Mouse (Mus musculus): ENCODE results near the gene Rbks. TPM values are rescaled to one million over a fixed set of nuclear protein-coding genes. Genes with fewer than 3 reads are reported as not detected.

Gene Rbks
- polyA plus RNA-seq, 1 experiment from 2014 or later: 4.9 TPM

GRCm38 (mm10) chr5:31678000-31678399 is 19.4 kb downstream of the Rbks start:
- H3K9ac ChIP-seq: no peak overlapping the region
- no peaks in the 10 kb centered on the region for H3K27me3 ChIP-seq (replicated peaks)
- H3K36me3 ChIP-seq: no peaks in the 10 kb centered on the region
- no peak for ATAC-seq (ENCODE audit: insufficient number of reproducible peaks, low FRiP score)
- 62% methylated on average over 1 of the region's 1 CpGs for WGBS
- no peak overlapping the region for H3K27ac ChIP-seq (ENCODE audit: poor library complexity, severe bottlenecking)
- peaks cover 6% of the 10 kb centered on the region for H3K4me1 ChIP-seq (replicated peaks)
- H3K9me3 ChIP-seq (replicated peaks): no peaks in the 10 kb centered on the region
- H3K4me3 ChIP-seq: no peak overlapping the region
- H3K4me2 ChIP-seq: no peak overlapping the region

- Histone ChIP-seq H3K36me3 (no peaks in the 10 kb centered on the region), H3K9me3 (replicated peaks) (no peaks in the 10 kb centered on the region), H3K4me3 (no peak overlapping the region), H3K27ac (ENCODE audit: poor library complexity, severe bottlenecking) (no peak overlapping the region), H3K4me2 (no peak overlapping the region), H3K4me1 (replicated peaks) (peaks cover 15% of the 10 kb centered on the region), H3K27me3 (replicated peaks) (no peaks in the 10 kb centered on the region), H3K9ac (0 out of 2 replicates have a peak overlapping the region, but pooled peaks have one; percentile 32)
- 69% methylated on average over 2 of the region's 2 CpGs for WGBS
- ATAC-seq (ENCODE audit: insufficient number of reproducible peaks, low FRiP score): no peak
Measured at GRCm38 (mm10) chr5:31673431-31673830, 24.0 kb downstream of the Rbks start.

- H3K36me3 ChIP-seq: no peaks in the 10 kb centered on the region
- H3K9ac ChIP-seq: no peak overlapping the region
- H3K27me3 ChIP-seq (replicated peaks): no peaks in the 10 kb centered on the region
- no peaks in the 10 kb centered on the region for H3K9me3 ChIP-seq (replicated peaks)
- ATAC-seq (ENCODE audit: insufficient number of reproducible peaks, low FRiP score): no peak
- H3K4me2 ChIP-seq: no peak overlapping the region
- WGBS: 66% methylated on average over 2 of the region's 2 CpGs
- peaks cover 15% of the 10 kb centered on the region for H3K4me1 ChIP-seq (replicated peaks)
- no peak overlapping the region for H3K27ac ChIP-seq (ENCODE audit: poor library complexity, severe bottlenecking)
- H3K4me3 ChIP-seq: no peak overlapping the region
Measured at GRCm38 (mm10) chr5:31671137-31671536, 26.3 kb downstream of the Rbks start.

- no peak overlapping the region for H3K27ac ChIP-seq (ENCODE audit: poor library complexity, severe bottlenecking)
- no peak overlapping the region for H3K4me2 ChIP-seq
- no peaks in the 10 kb centered on the region for H3K9me3 ChIP-seq (replicated peaks)
- no peaks in the 10 kb centered on the region for H3K36me3 ChIP-seq
- H3K27me3 ChIP-seq (replicated peaks): no peaks in the 10 kb centered on the region
- no peak overlapping the region for H3K4me3 ChIP-seq
- peaks cover 15% of the 10 kb centered on the region for H3K4me1 ChIP-seq (replicated peaks)
- no peak overlapping the region; the same call in 1 of the 2 replicates for H3K9ac ChIP-seq
- WGBS: 60% methylated on average over 5 of the region's 5 CpGs
- no peak for ATAC-seq (ENCODE audit: insufficient number of reproducible peaks, low FRiP score)
Measured at GRCm38 (mm10) chr5:31669984-31670383, 27.4 kb downstream of the Rbks start.

GRCm38 (mm10) chr5:31668325-31668968 is 29.0 kb downstream of the Rbks start:
- Histone ChIP-seq H3K4me3 (no peak overlapping the region), H3K36me3 (no peaks in the 10 kb centered on the region), H3K4me1 (replicated peaks) (peaks cover 10% of the 10 kb centered on the region), H3K27me3 (replicated peaks) (no peaks in the 10 kb centered on the region), H3K27ac (ENCODE audit: poor library complexity, severe bottlenecking) (no peak overlapping the region), H3K4me2 (no peak overlapping the region), H3K9ac (no peak overlapping the region), H3K9me3 (replicated peaks) (no peaks in the 10 kb centered on the region)
- 86% methylated on average over 13 of the region's 13 CpGs for WGBS
- ATAC-seq (ENCODE audit: insufficient number of reproducible peaks, low FRiP score): no peak

- no peaks in the 10 kb centered on the region for H3K27me3 ChIP-seq (replicated peaks)
- no peak overlapping the region for H3K9ac ChIP-seq
- WGBS: 21% methylated on average over 1 of the region's 1 CpGs
- ATAC-seq (ENCODE audit: insufficient number of reproducible peaks, low FRiP score): no peak
- H3K27ac ChIP-seq (ENCODE audit: poor library complexity, severe bottlenecking): no peak overlapping the region
- H3K4me3 ChIP-seq: no peak overlapping the region
- H3K36me3 ChIP-seq: no peaks in the 10 kb centered on the region
- peaks cover 9% of the 10 kb centered on the region for H3K4me1 ChIP-seq (replicated peaks)
- no peak overlapping the region for H3K4me2 ChIP-seq
- no peaks in the 10 kb centered on the region for H3K9me3 ChIP-seq (replicated peaks)
Measured at GRCm38 (mm10) chr5:31666176-31666575, 31.3 kb downstream of the Rbks start.

GRCm38 (mm10) chr5:31655688-31656190 is 41.7 kb downstream of the Rbks start:
- WGBS: 71% methylated on average over 1 of the region's 1 CpGs
- Histone ChIP-seq H3K4me3 (no peak overlapping the region), H3K9me3 (replicated peaks) (peaks cover 7% of the 10 kb centered on the region), H3K4me2 (no peak overlapping the region), H3K4me1 (replicated peaks) (no peaks in the 10 kb centered on the region), H3K27me3 (replicated peaks) (no peaks in the 10 kb centered on the region), H3K9ac (no peak overlapping the region), H3K36me3 (no peaks in the 10 kb centered on the region), H3K27ac (ENCODE audit: poor library complexity, severe bottlenecking) (no peak overlapping the region)
- no peak for ATAC-seq (ENCODE audit: insufficient number of reproducible peaks, low FRiP score)

- H3K9me3 ChIP-seq (replicated peaks): peaks cover 7% of the 10 kb centered on the region
- ATAC-seq (ENCODE audit: insufficient number of reproducible peaks, low FRiP score): no peak
- peaks cover 4% of the 10 kb centered on the region; the same call in 1 of the 2 replicates for H3K4me1 ChIP-seq (replicated peaks)
- no peak overlapping the region for H3K27ac ChIP-seq (ENCODE audit: poor library complexity, severe bottlenecking)
- H3K36me3 ChIP-seq: no peaks in the 10 kb centered on the region
- no peak overlapping the region for H3K4me2 ChIP-seq
- no peaks in the 10 kb centered on the region for H3K27me3 ChIP-seq (replicated peaks)
- no peak overlapping the region for H3K4me3 ChIP-seq
- WGBS: 81% methylated on average over 2 of the region's 2 CpGs
- H3K9ac ChIP-seq: no peak overlapping the region
Measured at GRCm38 (mm10) chr5:31650518-31651288, 46.7 kb downstream of the Rbks start.

GRCm38 (mm10) chr5:31647327-31647726 is 50.1 kb downstream of the Rbks start:
- Histone ChIP-seq H3K27me3 (replicated peaks) (no peaks in the 10 kb centered on the region), H3K4me2 (no peak overlapping the region), H3K9me3 (replicated peaks) (no peaks in the 10 kb centered on the region), H3K27ac (ENCODE audit: poor library complexity, severe bottlenecking) (no peak overlapping the region), H3K4me1 (replicated peaks) (peaks cover 18% of the 10 kb centered on the region), H3K9ac (no peak overlapping the region), H3K36me3 (no peaks in the 10 kb centered on the region), H3K4me3 (no peak overlapping the region)
- WGBS: 76% methylated on average over 2 of the region's 2 CpGs
- no peak for ATAC-seq (ENCODE audit: insufficient number of reproducible peaks, low FRiP score)

GRCm38 (mm10) chr5:31646574-31646973 is 50.9 kb downstream of the Rbks start:
- no peak for ATAC-seq (ENCODE audit: insufficient number of reproducible peaks, low FRiP score)
- Histone ChIP-seq H3K4me1 (replicated peaks) (peaks cover 18% of the 10 kb centered on the region), H3K27me3 (replicated peaks) (no peaks in the 10 kb centered on the region), H3K36me3 (no peaks in the 10 kb centered on the region), H3K9me3 (replicated peaks) (no peaks in the 10 kb centered on the region), H3K4me2 (no peak overlapping the region), H3K27ac (ENCODE audit: poor library complexity, severe bottlenecking) (no peak overlapping the region), H3K9ac (no peak overlapping the region), H3K4me3 (no peak overlapping the region)
- 83% methylated on average over 6 of the region's 6 CpGs for WGBS

GRCm38 (mm10) chr5:31645798-31646197 is 51.6 kb downstream of the Rbks start:
- no peak overlapping the region for H3K9ac ChIP-seq
- H3K4me1 ChIP-seq (replicated peaks): peaks cover 18% of the 10 kb centered on the region
- H3K9me3 ChIP-seq (replicated peaks): no peaks in the 10 kb centered on the region
- 91% methylated on average over 6 of the region's 6 CpGs for WGBS
- no peak overlapping the region for H3K27ac ChIP-seq (ENCODE audit: poor library complexity, severe bottlenecking)
- no peak overlapping the region for H3K4me2 ChIP-seq
- H3K27me3 ChIP-seq (replicated peaks): no peaks in the 10 kb centered on the region
- no peak for ATAC-seq (ENCODE audit: insufficient number of reproducible peaks, low FRiP score)
- no peaks in the 10 kb centered on the region for H3K36me3 ChIP-seq
- H3K4me3 ChIP-seq: no peak overlapping the region

All from heart, embryonic 12.5 days (tissue).